Mouse (Mus musculus): ENCODE data around the gene Gm17067. TPM values are rescaled to one million over a fixed set of nuclear protein-coding genes. Genes with fewer than 3 reads are reported as not detected.

Gm17067 gene
- not detected in 2 replicates for polyA plus RNA-seq (2012; rRNA removed)

GRCm38 (mm10) chr7:42726917-42727316 lies at the start of gene Gm17067:
TSS of gene Gm17067 (minus strand) at chr7:42727017.

GRCm38 (mm10) chr7:42692362-42693158 lies 34.3 kb downstream of the Gm17067 start, which contains the start of gene Zfp975:
TSS of gene Zfp975 (minus strand) at chr7:42692742.

Other genes starting within 250 kb of the Gm17067 start
- 3.7 and 7.3 TPM in 2 replicates for gene Zfp141, start 221.3 kb downstream of the Gm17067 start, polyA plus RNA-seq (2012; rRNA removed)
- gene Gm21028, start 148.4 kb downstream of the Gm17067 start, polyA plus RNA-seq (2012; rRNA removed) = not detected in 2 replicates
- gene Zfp977, start 134.5 kb downstream of the Gm17067 start, polyA plus RNA-seq (2012; rRNA removed) = not detected in 2 replicates
- gene Zfp976, start 84.4 kb downstream of the Gm17067 start, polyA plus RNA-seq (2012; rRNA removed) = 0.25 and 0.32 TPM in 2 replicates
- gene Zfp975, start 34.3 kb downstream of the Gm17067 start, polyA plus RNA-seq (2012; rRNA removed) = 0.25 and 0.31 TPM in 2 replicates
- not detected in 2 replicates for gene Vmn2r62, start 66.5 kb upstream of the Gm17067 start, polyA plus RNA-seq (2012; rRNA removed)
- gene Gm2381, start 140.2 kb upstream of the Gm17067 start, polyA plus RNA-seq (2012; rRNA removed) = not detected in 2 replicates
- not detected in 2 replicates for gene Vmn2r63, start 206.8 kb upstream of the Gm17067 start, polyA plus RNA-seq (2012; rRNA removed)

Measured in ovary, adult 2 months (tissue).